Mouse (Mus musculus): ENCODE measurements around the gene Limd1. TPM values are rescaled to one million over a fixed set of nuclear protein-coding genes. Genes with fewer than 3 reads are reported as not detected.

Gene Limd1
- polyA plus RNA-seq, 1 experiment from 2014 or later = 30.9 TPM

GRCm38 (mm10) chr9:123486635-123487034 is 8.1 kb downstream of the Limd1 start:
- ATAC-seq (replicated peaks; ENCODE audit: insufficient number of reproducible peaks, low FRiP score, low TSS enrichment) = no peak
- Histone ChIP-seq H3K4me3 (ENCODE audit: low read depth, low read length) (no peak overlapping the region), H3K9me3 (replicated peaks; ENCODE audit: control insufficient read depth, low read length) (no peaks in the 10 kb centered on the region), H3K27me3 (ENCODE audit: control insufficient read depth, insufficient read depth, low read length) (no peaks in the 10 kb centered on the region), H3K27ac (ENCODE audit: low read depth, low read length) (no peak overlapping the region), H3K4me2 (no peak overlapping the region), H3K9ac (ENCODE audit: low read depth, low read length) (no peak overlapping the region), H3K36me3 (ENCODE audit: control insufficient read depth, insufficient read depth, low read length) (peaks cover 3% of the 10 kb centered on the region; the same call in 1 of the 2 replicates), H3K4me1 (ENCODE audit: control insufficient read depth, insufficient read depth, low read length) (peaks cover 62% of the 10 kb centered on the region)
- WGBS (ENCODE audit: insufficient replicate concordance) = 73% methylated on average over 3 of the region's 3 CpGs

- H3K4me1 ChIP-seq (ENCODE audit: control insufficient read depth, insufficient read depth, low read length) = peaks cover 52% of the 10 kb centered on the region
- WGBS (ENCODE audit: insufficient replicate concordance) = 63% methylated on average over 2 of the region's 2 CpGs
- H3K4me2 ChIP-seq = no peak overlapping the region
- no peak overlapping the region for H3K4me3 ChIP-seq (ENCODE audit: low read depth, low read length)
- no peaks in the 10 kb centered on the region for H3K27me3 ChIP-seq (ENCODE audit: control insufficient read depth, insufficient read depth, low read length)
- H3K27ac ChIP-seq (ENCODE audit: low read depth, low read length) = no peak overlapping the region
- no peak for ATAC-seq (replicated peaks; ENCODE audit: insufficient number of reproducible peaks, low FRiP score, low TSS enrichment)
- H3K36me3 ChIP-seq (ENCODE audit: control insufficient read depth, insufficient read depth, low read length) = no peaks in the 10 kb centered on the region
- no peak overlapping the region for H3K9ac ChIP-seq (ENCODE audit: low read depth, low read length)
- no peaks in the 10 kb centered on the region for H3K9me3 ChIP-seq (replicated peaks; ENCODE audit: control insufficient read depth, low read length)
Observed at GRCm38 (mm10) chr9:123489073-123489472, 10.6 kb downstream of the Limd1 start.

GRCm38 (mm10) chr9:123489727-123490343 is 11.3 kb downstream of the Limd1 start:
- H3K4me1 ChIP-seq (ENCODE audit: control insufficient read depth, insufficient read depth, low read length) = peaks cover 45% of the 10 kb centered on the region
- 64% methylated on average over 9 of the region's 9 CpGs for WGBS (ENCODE audit: insufficient replicate concordance)
- no peak overlapping the region for H3K9ac ChIP-seq (ENCODE audit: low read depth, low read length)
- H3K36me3 ChIP-seq (ENCODE audit: control insufficient read depth, insufficient read depth, low read length) = no peaks in the 10 kb centered on the region
- no peak for ATAC-seq (replicated peaks; ENCODE audit: insufficient number of reproducible peaks, low FRiP score, low TSS enrichment)
- no peaks in the 10 kb centered on the region for H3K27me3 ChIP-seq (ENCODE audit: control insufficient read depth, insufficient read depth, low read length)
- no peak overlapping the region for H3K4me2 ChIP-seq
- no peak overlapping the region for H3K4me3 ChIP-seq (ENCODE audit: low read depth, low read length)
- H3K9me3 ChIP-seq (replicated peaks; ENCODE audit: control insufficient read depth, low read length) = no peaks in the 10 kb centered on the region
- H3K27ac ChIP-seq (ENCODE audit: low read depth, low read length) = 0 out of 2 replicates have a peak overlapping the region, but pooled peaks have one; percentile 22

- no peak for ATAC-seq (replicated peaks; ENCODE audit: insufficient number of reproducible peaks, low FRiP score, low TSS enrichment)
- Histone ChIP-seq H3K9me3 (replicated peaks; ENCODE audit: control insufficient read depth, low read length) (no peaks in the 10 kb centered on the region), H3K4me2 (0 out of 2 replicates have a peak overlapping the region, but pooled peaks have one; percentile 7), H3K4me1 (ENCODE audit: control insufficient read depth, insufficient read depth, low read length) (peaks cover 45% of the 10 kb centered on the region), H3K36me3 (ENCODE audit: control insufficient read depth, insufficient read depth, low read length) (no peaks in the 10 kb centered on the region), H3K27me3 (ENCODE audit: control insufficient read depth, insufficient read depth, low read length) (no peaks in the 10 kb centered on the region), H3K27ac (ENCODE audit: low read depth, low read length) (peak overlapping the region; percentile 47), H3K9ac (ENCODE audit: low read depth, low read length) (no peak overlapping the region), H3K4me3 (ENCODE audit: low read depth, low read length) (no peak overlapping the region)
- 61% methylated on average over 5 of the region's 5 CpGs for WGBS (ENCODE audit: insufficient replicate concordance)
Observed at GRCm38 (mm10) chr9:123490930-123491329, 12.4 kb downstream of the Limd1 start.

GRCm38 (mm10) chr9:123491917-123492585 is 13.5 kb downstream of the Limd1 start:
- H3K9ac ChIP-seq (ENCODE audit: low read depth, low read length) = peak overlapping the region; percentile 28; the same call in 1 of the 2 replicates
- 43% methylated on average over 9 of the region's 9 CpGs for WGBS (ENCODE audit: insufficient replicate concordance)
- H3K36me3 ChIP-seq (ENCODE audit: control insufficient read depth, insufficient read depth, low read length) = no peaks in the 10 kb centered on the region
- no peaks in the 10 kb centered on the region for H3K27me3 ChIP-seq (ENCODE audit: control insufficient read depth, insufficient read depth, low read length)
- peak; percentile 74 for ATAC-seq (replicated peaks; ENCODE audit: insufficient number of reproducible peaks, low FRiP score, low TSS enrichment)
- H3K4me3 ChIP-seq (ENCODE audit: low read depth, low read length) = no peak overlapping the region
- H3K4me2 ChIP-seq = peak overlapping the region; percentile 27
- peak overlapping the region; percentile 70 for H3K27ac ChIP-seq (ENCODE audit: low read depth, low read length)
- H3K9me3 ChIP-seq (replicated peaks; ENCODE audit: control insufficient read depth, low read length) = no peaks in the 10 kb centered on the region
- peaks cover 49% of the 10 kb centered on the region for H3K4me1 ChIP-seq (ENCODE audit: control insufficient read depth, insufficient read depth, low read length)

- Histone ChIP-seq H3K27me3 (ENCODE audit: control insufficient read depth, insufficient read depth, low read length) (no peaks in the 10 kb centered on the region), H3K4me3 (ENCODE audit: low read depth, low read length) (peak overlapping the region; percentile 8; the same call in 1 of the 2 replicates), H3K4me2 (peak overlapping the region; percentile 54), H3K4me1 (ENCODE audit: control insufficient read depth, insufficient read depth, low read length) (peaks cover 23% of the 10 kb centered on the region), H3K27ac (ENCODE audit: low read depth, low read length) (no peak overlapping the region), H3K36me3 (ENCODE audit: control insufficient read depth, insufficient read depth, low read length) (peaks cover 3% of the 10 kb centered on the region), H3K9me3 (replicated peaks; ENCODE audit: control insufficient read depth, low read length) (no peaks in the 10 kb centered on the region), H3K9ac (ENCODE audit: low read depth, low read length) (no peak overlapping the region)
- no peak for ATAC-seq (replicated peaks; ENCODE audit: insufficient number of reproducible peaks, low FRiP score, low TSS enrichment)
- WGBS (ENCODE audit: insufficient replicate concordance) = 4% methylated on average over 13 of the region's 13 CpGs
Observed at GRCm38 (mm10) chr9:123496665-123497064, 18.2 kb downstream of the Limd1 start.

- WGBS (ENCODE audit: insufficient replicate concordance) = 48% methylated on average over 5 of the region's 5 CpGs
- H3K4me2 ChIP-seq = no peak overlapping the region
- H3K9ac ChIP-seq (ENCODE audit: low read depth, low read length) = no peak overlapping the region
- H3K27me3 ChIP-seq (ENCODE audit: control insufficient read depth, insufficient read depth, low read length) = no peaks in the 10 kb centered on the region
- peaks cover 3% of the 10 kb centered on the region for H3K36me3 ChIP-seq (ENCODE audit: control insufficient read depth, insufficient read depth, low read length)
- H3K4me3 ChIP-seq (ENCODE audit: low read depth, low read length) = no peak overlapping the region
- no peak for ATAC-seq (replicated peaks; ENCODE audit: insufficient number of reproducible peaks, low FRiP score, low TSS enrichment)
- H3K4me1 ChIP-seq (ENCODE audit: control insufficient read depth, insufficient read depth, low read length) = peaks cover 12% of the 10 kb centered on the region
- no peaks in the 10 kb centered on the region for H3K9me3 ChIP-seq (replicated peaks; ENCODE audit: control insufficient read depth, low read length)
- H3K27ac ChIP-seq (ENCODE audit: low read depth, low read length) = no peak overlapping the region
Observed at GRCm38 (mm10) chr9:123497906-123498305, 19.4 kb downstream of the Limd1 start.

- H3K27ac ChIP-seq (ENCODE audit: low read depth, low read length) = no peak overlapping the region
- peaks cover 12% of the 10 kb centered on the region for H3K4me1 ChIP-seq (ENCODE audit: control insufficient read depth, insufficient read depth, low read length)
- peaks cover 3% of the 10 kb centered on the region for H3K36me3 ChIP-seq (ENCODE audit: control insufficient read depth, insufficient read depth, low read length)
- no peaks in the 10 kb centered on the region for H3K27me3 ChIP-seq (ENCODE audit: control insufficient read depth, insufficient read depth, low read length)
- H3K4me3 ChIP-seq (ENCODE audit: low read depth, low read length) = no peak overlapping the region
- H3K9ac ChIP-seq (ENCODE audit: low read depth, low read length) = no peak overlapping the region
- H3K9me3 ChIP-seq (replicated peaks; ENCODE audit: control insufficient read depth, low read length) = no peaks in the 10 kb centered on the region
- ATAC-seq (replicated peaks; ENCODE audit: insufficient number of reproducible peaks, low FRiP score, low TSS enrichment) = no peak
- WGBS (ENCODE audit: insufficient replicate concordance) = 60% methylated on average over 4 of the region's 4 CpGs
- no peak overlapping the region for H3K4me2 ChIP-seq
Observed at GRCm38 (mm10) chr9:123500480-123500879, 22.0 kb downstream of the Limd1 start.
